Mouse (Mus musculus): Measurements from ENCODE around the gene Usp6nl. TPM values are rescaled to one million over a fixed set of nuclear protein-coding genes. Genes with fewer than 3 reads are reported as not detected.

The Usp6nl gene
- total RNA-seq (2021), result 1 to 10 TPM; 6.2 to 6.6 TPM
- long read RNA-seq, experiment 1, result 0 reads
- long read RNA-seq, experiment 2, full-length matches to known transcripts, result 1 of 3 reads
- long read RNA-seq, experiment 2, partial matches to known transcripts, result 0 of 3 reads
- long read RNA-seq, experiment 2, other reads (novel, unspliced or antisense), result 2 of 3 reads

- peak; percentile 91 to 95 for DNase-seq
Observed at GRCm38 (mm10) chr2:6322376-6322901, at the start of gene Usp6nl. TSS of gene Usp6nl (plus strand) at chr2:6322667.

GRCm38 (mm10) chr2:6273392-6273845, 49.0 kb upstream of the Usp6nl start:
- DNase-seq, result peak; percentile 38 to 61

- DNase-seq, result no peak
Observed at GRCm38 (mm10) chr2:6278813-6279530, 43.5 kb upstream of the Usp6nl start.

- no peak for DNase-seq
Observed at GRCm38 (mm10) chr2:6279614-6280301, 42.7 kb upstream of the Usp6nl start.

DNA sequence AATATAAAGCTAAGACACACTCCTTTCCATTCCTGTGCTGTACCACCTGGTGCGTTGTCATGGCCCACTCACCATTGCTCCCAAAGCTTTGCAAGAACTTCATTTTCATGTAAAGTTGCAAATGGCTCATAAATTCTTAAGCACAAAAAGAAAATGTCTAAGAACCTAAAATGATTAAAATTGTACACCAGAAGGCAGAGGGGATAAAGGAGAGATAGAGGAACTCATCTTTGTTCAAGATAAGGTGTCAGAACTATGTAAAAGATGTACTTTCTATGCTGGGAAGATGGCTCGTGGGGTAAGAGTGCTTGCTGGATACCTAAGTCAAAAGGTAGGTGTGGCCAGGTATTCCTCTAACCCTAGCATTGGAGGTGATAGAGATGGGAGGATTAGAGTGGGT, 38.9 kb upstream of the Usp6nl start:
- DNase-seq, result no peak

- DNase-seq, result no peak
Observed at GRCm38 (mm10) chr2:6284784-6285183, 37.7 kb upstream of the Usp6nl start.

- DNase-seq, result no peak
Observed at GRCm38 (mm10) chr2:6285794-6286193, 36.7 kb upstream of the Usp6nl start.

DNA sequence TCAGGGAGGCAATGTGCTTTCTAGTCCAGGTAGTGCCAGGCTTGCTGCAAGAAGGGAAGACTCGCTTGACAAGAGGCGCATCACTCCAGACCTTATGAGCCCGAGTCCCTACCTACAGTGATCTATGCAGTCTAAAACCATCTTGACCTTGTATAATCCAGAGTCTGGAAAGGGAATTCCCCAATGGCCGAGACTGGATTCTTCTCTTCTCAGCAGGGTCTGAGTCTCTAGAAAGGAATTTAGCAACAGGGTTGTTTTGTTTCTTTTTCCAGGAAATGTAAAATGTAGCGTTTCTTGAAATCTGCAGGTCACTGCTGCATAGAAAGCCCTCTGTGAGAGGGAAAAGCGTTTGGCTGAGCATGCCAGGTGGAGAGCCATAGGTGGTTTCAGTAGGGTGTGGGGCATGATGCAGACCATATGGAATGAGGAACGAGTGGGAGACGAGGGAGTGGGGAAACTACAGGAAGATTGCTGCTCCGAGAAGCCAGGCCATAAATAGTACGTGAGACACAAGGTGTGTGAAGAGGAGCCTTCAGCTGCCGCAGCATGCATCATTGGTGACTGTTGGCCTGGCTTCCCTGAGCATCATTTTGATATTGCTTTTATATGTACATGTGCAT, 28.5 kb upstream of the Usp6nl start:
- DNase-seq, result no peak

DNA sequence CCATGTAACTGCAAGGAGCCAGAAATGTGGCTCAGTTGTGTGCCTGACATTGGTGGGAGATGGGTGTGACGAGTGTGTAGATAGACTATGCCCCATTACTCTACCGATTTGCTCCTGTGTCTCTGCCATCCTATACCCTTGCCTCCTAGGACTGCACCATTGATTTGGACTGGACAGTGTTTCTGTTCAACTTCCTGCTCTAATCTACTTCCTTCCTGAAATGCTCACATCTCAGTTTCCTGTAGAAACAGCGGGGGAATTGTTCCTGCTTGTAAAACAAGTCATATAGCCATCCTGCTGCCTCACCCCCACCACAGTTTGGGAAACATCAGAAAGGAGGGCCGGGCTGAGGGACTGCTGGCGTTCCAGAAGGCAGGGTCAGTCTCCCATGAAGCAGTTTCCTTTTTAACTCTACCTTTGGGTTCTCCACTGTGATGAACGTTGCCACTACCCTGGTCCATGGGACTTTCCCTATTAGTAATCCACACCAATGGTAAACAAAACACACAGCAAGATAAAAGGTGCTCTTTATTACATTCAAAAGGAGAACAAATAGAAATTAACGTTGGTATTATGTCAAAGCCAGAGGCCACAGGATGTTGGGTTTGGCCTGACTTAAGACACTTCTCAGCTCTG, 27.4 kb upstream of the Usp6nl start:
- no peak for DNase-seq

DNA sequence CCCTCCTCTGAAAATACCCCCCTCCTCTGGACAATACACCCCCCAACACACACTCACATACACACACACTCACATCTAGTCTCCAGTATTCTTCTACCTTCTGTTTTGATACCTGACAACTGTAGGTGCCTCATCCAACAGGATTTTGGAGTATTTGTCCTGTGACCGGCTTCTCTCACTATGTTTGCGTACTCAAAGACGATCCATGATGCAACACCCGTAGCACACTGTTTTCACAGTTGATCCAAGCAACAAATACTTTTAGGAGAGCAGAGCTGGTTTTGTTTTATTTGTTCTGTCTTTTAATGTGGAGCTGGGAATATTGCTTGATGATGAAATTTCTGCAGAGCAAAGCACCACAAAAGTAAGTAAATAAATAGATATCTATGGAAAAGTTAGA, 17.7 kb upstream of the Usp6nl start:
- DNase-seq, result no peak

DNA sequence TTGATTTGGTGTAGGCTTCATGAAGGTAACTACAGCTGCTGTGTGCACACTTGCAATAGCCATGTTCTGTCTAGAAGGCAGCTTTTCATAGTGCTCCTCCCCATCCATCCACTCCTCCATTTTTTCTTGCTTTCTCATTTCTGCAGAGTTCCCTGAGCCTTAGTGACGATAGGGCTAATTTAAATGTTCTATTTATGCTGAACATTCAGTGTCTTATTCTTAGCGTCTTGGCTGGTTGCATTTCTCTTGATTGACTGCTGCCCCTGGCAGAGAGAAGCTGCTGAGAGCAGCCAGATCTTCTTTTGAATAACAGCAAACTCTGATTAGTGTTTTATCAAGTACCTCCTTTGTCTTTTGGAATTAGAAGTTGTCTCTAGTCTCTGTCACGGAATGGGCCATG, 15.6 kb upstream of the Usp6nl start:
- no peak for DNase-seq

GRCm38 (mm10) chr2:6309373-6309821, 13.1 kb upstream of the Usp6nl start:
- DNase-seq, result no peak

GRCm38 (mm10) chr2:6312764-6313163, 9.7 kb upstream of the Usp6nl start:
- no peak for DNase-seq

GRCm38 (mm10) chr2:6313733-6314132, 8.7 kb upstream of the Usp6nl start:
- DNase-seq, result no peak

GRCm38 (mm10) chr2:6320153-6320552, 2.3 kb upstream of the Usp6nl start:
- no peak for DNase-seq

DNA sequence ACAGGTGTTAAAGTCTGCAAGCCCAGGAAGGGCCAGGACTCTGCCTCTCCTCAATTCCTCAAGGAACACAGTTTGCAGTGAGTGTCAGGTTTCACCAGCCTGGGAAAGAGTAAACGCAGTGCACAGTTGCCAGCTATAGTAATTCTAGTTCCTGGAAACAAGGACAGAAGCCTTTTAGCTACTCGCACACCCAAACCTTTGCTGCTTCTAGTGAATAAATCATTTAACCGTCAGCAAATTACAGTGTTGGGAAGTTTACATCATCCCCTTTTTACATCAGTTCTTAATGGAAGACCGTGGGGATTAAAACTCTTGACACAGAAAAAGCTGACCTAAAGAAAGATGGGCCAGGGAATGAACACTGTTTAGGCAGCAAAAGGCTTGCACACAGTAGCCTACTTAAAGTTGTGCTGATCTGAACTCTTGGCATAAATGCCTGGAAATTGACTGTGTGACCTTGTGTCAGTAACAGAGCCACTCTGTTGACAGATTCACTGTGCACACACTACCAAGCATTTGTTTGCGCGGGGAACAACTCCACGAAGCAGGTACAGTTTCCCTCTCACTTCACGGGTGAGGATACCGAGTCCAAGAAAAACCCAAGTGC, 595 bp upstream of the Usp6nl start:
- DNase-seq, result peak in 1 of 2 experiments; percentile 18

DNA sequence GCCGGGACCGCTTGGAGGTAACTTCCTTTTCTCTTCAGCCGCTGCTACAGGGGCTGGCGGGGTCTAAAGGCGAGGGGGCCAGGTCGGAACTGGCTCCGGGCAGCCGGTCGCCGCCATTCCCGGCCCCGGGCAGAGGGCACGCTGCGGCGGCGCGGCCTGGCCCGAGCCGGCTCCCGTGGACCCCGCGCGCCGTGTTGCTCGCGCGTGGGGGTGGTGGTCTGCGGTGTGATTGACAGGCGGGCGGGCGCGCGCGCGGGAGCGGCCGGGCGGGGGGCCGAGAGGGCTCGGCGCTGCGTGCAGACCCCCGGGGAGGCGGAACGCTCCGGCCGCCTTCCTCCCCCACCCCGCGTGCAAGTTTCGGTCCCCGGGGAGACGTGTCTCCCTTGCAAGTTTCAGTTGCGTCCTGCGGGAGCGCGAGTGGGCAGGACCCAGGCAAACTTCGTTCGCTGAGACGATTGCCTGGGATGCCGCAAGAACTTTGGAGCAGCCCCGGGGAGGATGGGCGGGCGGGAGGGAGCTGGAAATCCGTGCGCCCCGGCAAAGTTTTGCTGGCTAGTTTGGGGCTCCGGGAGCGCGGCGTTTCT, 563 bp downstream of the Usp6nl start:
- DNase-seq, result peak; percentile 69 to 72

DNA sequence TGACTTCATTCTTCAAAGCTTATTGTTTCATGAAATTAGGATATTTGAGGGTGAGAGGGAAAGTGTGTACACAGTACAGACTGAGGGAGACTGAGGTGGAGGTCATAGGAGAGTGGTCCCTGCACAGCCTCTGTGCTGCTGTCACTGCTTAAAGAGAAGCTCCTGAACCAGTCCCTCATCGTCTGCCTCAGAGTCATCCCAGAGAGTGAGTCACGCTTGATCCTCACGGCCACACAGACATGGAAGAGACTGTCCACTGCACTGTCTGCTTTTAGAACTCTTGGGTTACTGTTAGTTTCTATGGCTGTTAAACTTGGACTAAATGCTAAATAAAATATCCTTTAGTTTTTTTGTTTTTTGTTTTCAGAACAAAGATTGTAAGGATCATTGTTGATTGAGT, 3.2 kb downstream of the Usp6nl start:
- no peak for DNase-seq

DNA sequence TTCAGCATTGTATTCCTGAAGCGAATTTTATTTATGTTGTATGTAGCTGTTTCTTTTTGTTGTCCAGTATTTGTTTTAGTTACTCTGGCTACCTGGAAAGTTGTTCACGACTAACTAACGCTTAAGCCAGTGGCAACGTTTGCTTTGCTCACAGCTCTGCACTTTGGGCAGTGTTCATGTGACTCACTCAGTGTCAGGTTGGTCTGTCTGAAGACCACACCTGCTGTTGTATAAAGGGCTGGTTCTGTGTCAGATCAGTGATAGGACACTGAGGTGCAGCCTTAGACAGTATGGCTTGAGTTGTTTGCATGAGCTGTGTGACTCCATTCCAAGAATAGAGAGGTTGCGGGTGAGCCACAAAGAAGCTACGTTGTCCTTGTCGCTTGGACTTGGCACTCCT, 6.5 kb downstream of the Usp6nl start:
- DNase-seq, result no peak

DNA sequence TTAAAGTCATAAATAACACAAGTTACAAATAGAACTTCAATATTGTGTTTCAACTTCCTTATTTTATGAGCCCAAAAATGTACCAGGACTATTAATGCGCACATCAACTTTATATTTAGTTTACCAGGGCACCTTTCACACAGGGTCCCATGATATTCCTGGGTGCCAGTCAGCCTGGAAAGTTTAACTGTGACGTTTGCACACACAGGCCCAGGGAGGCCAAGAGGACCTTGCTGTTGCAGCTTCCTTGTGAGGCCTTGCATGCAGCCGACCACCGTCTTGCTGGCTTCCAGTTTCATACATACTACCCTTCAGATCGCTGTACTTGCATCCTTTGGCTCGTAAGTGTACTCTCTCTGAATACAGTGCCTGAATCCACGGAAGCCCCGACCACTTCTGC, 8.3 kb downstream of the Usp6nl start:
- DNase-seq, result no peak
